Mouse (Mus musculus) embryonic facial prominence, embryonic 14.5 days (tissue): ENCODE measurements around the gene Pcbp1. TPM values are rescaled to one million over a fixed set of nuclear protein-coding genes. Genes with fewer than 3 reads are reported as not detected.
"Not testable (repeated sequence)": the region's sequence is repeated elsewhere in the genome, so short reads cannot be mapped to it uniquely, and the experiment has no call there.

Experiments
- ATAC-seq: fragments of 200-750 bp; cut with Nextera tagmentation; 2 replicates; pipeline ENCODE4 v1.8.0; 2017; ENCODE audit warnings: low read depth, moderate number of reproducible peaks, moderate TSS enrichment
- DNase-seq: peaks from one replicate; pipeline ENCODE4 v3.0.0-alpha.2; 2015; ENCODE audit warnings: low spot score
- H3K27ac ChIP-seq: fragments of 300-500 bp; sonication (generic); replicated peaks from 2 replicates; pipeline ENCODE4 v1.5.1; 2014; ENCODE audit warnings: low read depth, mild to moderate bottlenecking, low read length, moderate library complexity
- H3K27me3 ChIP-seq: fragments of 300-500 bp; sonication (generic); replicated peaks from 2 replicates; pipeline ENCODE4 v1.6.1; 2014; ENCODE audit warnings: low read length; ENCODE audit not compliant: control insufficient read depth, insufficient read depth
- H3K36me3 ChIP-seq: fragments of 300-500 bp; sonication (generic); 2 replicates; pipeline ENCODE4 v1.6.1; 2014; ENCODE audit warnings: low read length, mixed read lengths; ENCODE audit not compliant: control insufficient read depth, insufficient read depth
- H3K4me1 ChIP-seq: fragments of 300-500 bp; sonication (generic); 2 replicates; pipeline ENCODE4 v1.6.1; 2014; ENCODE audit warnings: antibody characterized with exemption, low read length; ENCODE audit not compliant: control insufficient read depth, insufficient read depth
- H3K4me2 ChIP-seq: fragments of 300-500 bp; sonication (generic); 2 replicates; pipeline ENCODE4 v1.6.1; 2014; ENCODE audit warnings: low read depth, mild to moderate bottlenecking, low read length, moderate library complexity, mixed read lengths
- H3K4me3 ChIP-seq: fragments of 300-500 bp; sonication (generic); 2 replicates; pipeline ENCODE4 v1.5.1; 2014; ENCODE audit warnings: low read depth, mild to moderate bottlenecking, low read length
- H3K9ac ChIP-seq: fragments of 300-500 bp; sonication (generic); 2 replicates; pipeline ENCODE4 v1.6.1; 2014; ENCODE audit warnings: low read depth, mild to moderate bottlenecking, low read length, moderate library complexity, mixed read lengths
- H3K9me3 ChIP-seq: fragments of 300-500 bp; sonication (generic); 2 replicates; pipeline ENCODE4 v1.6.1; 2016; ENCODE audit warnings: low read length; ENCODE audit not compliant: control insufficient read depth
- WGBS: fragments of 180-500 bp; shearing (Covaris S2); extraction: QIAGEN DNeasy Blood & Tissue Kit; methylation state at CpG from one replicate; pipeline ENCODE4 v1.1.7; 2014; 5-methylcytosine and 5-hydroxymethylcytosine counted together
- polyA plus RNA-seq: library from polyadenylated mRNA; unstranded; fragments of >200 nt; fragmentation: Nextera tagmentation; extraction: Ambion mirVana; gene quantifications from 2 replicates; pipeline ENCODE4 v1.2.1, GENCODE M21; 2014

The Pcbp1 gene
- polyA plus RNA-seq, 1 experiment from 2014 or later = 402 TPM

GRCm38 (mm10) chr6:86493469-86494263 is 32.5 kb downstream of the Pcbp1 start:
- H3K27ac ChIP-seq = no peak overlapping the region; the same call in 1 of the 2 replicates
- ATAC-seq (no peak), DNase-seq (peak; percentile 66)
- 44% methylated on average over 13 of the region's 13 CpGs for WGBS
- H3K36me3 ChIP-seq = no peaks in the 10 kb centered on the region
- no peaks in the 10 kb centered on the region for H3K9me3 ChIP-seq
- no peak overlapping the region for H3K4me2 ChIP-seq
- no peak overlapping the region for H3K4me3 ChIP-seq
- no peak overlapping the region for H3K9ac ChIP-seq
- peaks cover 23% of the 10 kb centered on the region for H3K4me1 ChIP-seq
- H3K27me3 ChIP-seq = no peaks in the 10 kb centered on the region

- H3K4me3 ChIP-seq, H3K9ac ChIP-seq, H3K9me3 ChIP-seq, H3K36me3 ChIP-seq, DNase-seq, H3K27me3 ChIP-seq, ATAC-seq, H3K27ac ChIP-seq, H3K4me2 ChIP-seq: not testable (repeated sequence)
- 90% methylated on average over 8 of the region's 8 CpGs for WGBS
- H3K4me1 ChIP-seq = peaks cover 20% of the 10 kb centered on the region
Observed at GRCm38 (mm10) chr6:86490413-86490812, 35.7 kb downstream of the Pcbp1 start.

- H3K27me3 ChIP-seq = no peaks in the 10 kb centered on the region
- DNase-seq (no peak), ATAC-seq (no peak)
- H3K9me3 ChIP-seq = no peaks in the 10 kb centered on the region
- WGBS = 88% methylated on average over 2 of the region's 2 CpGs
- H3K27ac ChIP-seq = no peak overlapping the region
- H3K9ac ChIP-seq = no peak overlapping the region
- no peak overlapping the region for H3K4me3 ChIP-seq
- H3K4me1 ChIP-seq = peaks cover 20% of the 10 kb centered on the region
- H3K4me2 ChIP-seq = no peak overlapping the region
- no peaks in the 10 kb centered on the region for H3K36me3 ChIP-seq
Observed at GRCm38 (mm10) chr6:86489945-86490344, 36.2 kb downstream of the Pcbp1 start.

GRCm38 (mm10) chr6:86488149-86488485 is 38.0 kb downstream of the Pcbp1 start:
- ATAC-seq (no peak), DNase-seq (peak; percentile 24)
- 39% methylated on average over 3 of the region's 3 CpGs for WGBS
- H3K4me3 ChIP-seq = no peak overlapping the region
- peak overlapping the region; percentile 61 for H3K9ac ChIP-seq
- H3K9me3 ChIP-seq = no peaks in the 10 kb centered on the region
- no peaks in the 10 kb centered on the region for H3K36me3 ChIP-seq
- H3K4me1 ChIP-seq = peaks cover 14% of the 10 kb centered on the region
- peak overlapping the region; percentile 40; the same call in 1 of the 2 replicates for H3K4me2 ChIP-seq
- H3K27me3 ChIP-seq = no peaks in the 10 kb centered on the region
- peak overlapping the region; percentile 97 for H3K27ac ChIP-seq

GRCm38 (mm10) chr6:86487358-86488148 is 38.6 kb downstream of the Pcbp1 start:
- Histone ChIP-seq H3K27ac (peak overlapping the region; percentile 97), H3K9ac (peak overlapping the region; percentile 61), H3K36me3 (no peaks in the 10 kb centered on the region), H3K9me3 (no peaks in the 10 kb centered on the region), H3K4me3 (peak overlapping the region; percentile 11; the same call in 1 of the 2 replicates), H3K4me2 (peak overlapping the region; percentile 40), H3K27me3 (no peaks in the 10 kb centered on the region), H3K4me1 (peaks cover 14% of the 10 kb centered on the region)
- ATAC-seq (peak; percentile 97), DNase-seq (peak; percentile 94)
- WGBS = 17% methylated on average over 18 of the region's 24 CpGs

- H3K27ac ChIP-seq = no peak overlapping the region; the same call in 1 of the 2 replicates
- H3K36me3 ChIP-seq = no peaks in the 10 kb centered on the region
- peak; percentile 34 for DNase-seq
- H3K9me3 ChIP-seq = no peaks in the 10 kb centered on the region
- no peak overlapping the region for H3K4me3 ChIP-seq
- no peak overlapping the region for H3K9ac ChIP-seq
- no peaks in the 10 kb centered on the region for H3K27me3 ChIP-seq
- no peak for ATAC-seq
- WGBS = 74% methylated on average over 5 of the region's 7 CpGs
- no peak overlapping the region for H3K4me2 ChIP-seq
- H3K4me1 ChIP-seq = peaks cover 14% of the 10 kb centered on the region
Observed at GRCm38 (mm10) chr6:86485943-86486640, 40.0 kb downstream of the Pcbp1 start.

GRCm38 (mm10) chr6:86481871-86482270 is 44.2 kb downstream of the Pcbp1 start:
- no peak for ATAC-seq
- H3K4me1 ChIP-seq = peaks cover 22% of the 10 kb centered on the region
- WGBS = 94% methylated on average over 5 of the region's 5 CpGs

GRCm38 (mm10) chr6:86480189-86480831 is 45.8 kb downstream of the Pcbp1 start:
- Histone ChIP-seq H3K27me3 (no peaks in the 10 kb centered on the region), H3K9ac (peak overlapping the region; percentile 45), H3K27ac (peak overlapping the region; percentile 86), H3K4me2 (peak overlapping the region; percentile 38), H3K9me3 (no peaks in the 10 kb centered on the region), H3K36me3 (no peaks in the 10 kb centered on the region), H3K4me3 (0 out of 2 replicates have a peak overlapping the region, but pooled peaks have one; percentile 5), H3K4me1 (peaks cover 22% of the 10 kb centered on the region)
- WGBS = 23% methylated on average over 8 of the region's 9 CpGs
- DNase-seq (peak; percentile 89), ATAC-seq (peak; percentile 76)

More at GRCm38 (mm10) chr6:86481871-86482270, 44.2 kb downstream of the Pcbp1 start:
- H3K27me3 ChIP-seq = no peaks in the 10 kb centered on the region
- H3K9me3 ChIP-seq = no peaks in the 10 kb centered on the region
- no peak overlapping the region for H3K27ac ChIP-seq
- DNase-seq = no peak
- no peak overlapping the region for H3K4me2 ChIP-seq
- H3K36me3 ChIP-seq = no peaks in the 10 kb centered on the region
- H3K9ac ChIP-seq = no peak overlapping the region
- no peak overlapping the region for H3K4me3 ChIP-seq
